Comparison of ENCODE assay signal across 8 mouse cellular contexts in genomic region chr13:81657008-81657350, GRCm38 (mm10). TPM values are rescaled to one million over a fixed set of nuclear protein-coding genes. Genes with fewer than 3 reads are reported as not detected.
A peak's percentile ranks its signal among the peaks of the same experiment; 100 is the strongest.
DNase-seq lines count a peak whose midpoint lies in the region; ATAC-seq and TF ChIP-seq lines count a peak whose summit lies in the region.

No protein-coding gene starts in this region.

- no peaks in the 10 kb centered on the region for H3K9me3 ChIP-seq in limb, embryonic 15.5 days
- H3K9me3 ChIP-seq in stomach, postnatal 0 days (ENCODE audit: control insufficient read depth, low read length): no peaks in the 10 kb centered on the region

- 0 out of 2 replicates have a peak overlapping the region, but pooled peaks have one; percentile 21 for H3K9ac ChIP-seq in limb, embryonic 15.5 days
- peak overlapping the region; percentile 63 for H3K9ac ChIP-seq in stomach, postnatal 0 days (ENCODE audit: low read length)

- peak overlapping the region; percentile 57 for H3K4me2 ChIP-seq in limb, embryonic 15.5 days
- H3K4me2 ChIP-seq in stomach, postnatal 0 days (replicated peaks; ENCODE audit: low read depth): no peak overlapping the region; the same call in none of the 2 replicates

- H3K36me3 ChIP-seq in spleen, adult 2 months (ENCODE audit: control insufficient read depth, insufficient read depth, low read length): no peaks in the 10 kb centered on the region
- H3K36me3 ChIP-seq in limb, embryonic 15.5 days: no peaks in the 10 kb centered on the region
- no peaks in the 10 kb centered on the region for H3K36me3 ChIP-seq in stomach, postnatal 0 days (ENCODE audit: control insufficient read depth, insufficient read depth, low read length)

- H3K27ac ChIP-seq in cerebellum, adult 2 months (ENCODE audit: insufficient read depth, low read length): peak overlapping the region; percentile 70
- peak overlapping the region; percentile 49 for H3K27ac ChIP-seq in spleen, adult 2 months (ENCODE audit: insufficient read depth, low read length)
- peak overlapping the region; percentile 80 for H3K27ac ChIP-seq in limb, embryonic 15.5 days
- peak overlapping the region; percentile 93 for H3K27ac ChIP-seq in stomach, postnatal 0 days (replicated peaks)

- H3K4me3 ChIP-seq in cerebellum, adult 2 months (replicated peaks; ENCODE audit: insufficient read depth, low read depth, low read length): peak overlapping the region; percentile 93
- peak overlapping the region; percentile 64 for H3K4me3 ChIP-seq in spleen, adult 2 months (ENCODE audit: extremely low read depth, insufficient read depth, insufficient read length)
- peak overlapping the region; percentile 64 for H3K4me3 ChIP-seq in limb, embryonic 15.5 days
- H3K4me3 ChIP-seq in stomach, postnatal 0 days (ENCODE audit: low read depth, low read length): peak overlapping the region; percentile 91

- TF ChIP-seq EP300 in stomach, postnatal 0 days (optimal IDR thresholded peaks at IDR 0.05): no peak

- no peak for TF ChIP-seq CTCF in cerebellum, adult 2 months (IDR thresholded peaks at IDR 0.05; ENCODE audit: borderline replicate concordance, insufficient read depth, low read depth, low read length)
- TF ChIP-seq CTCF in spleen, adult 2 months (IDR thresholded peaks at IDR 0.05; ENCODE audit: extremely low read depth, insufficient read depth, insufficient read length, insufficient replicate concordance): no peak
- TF ChIP-seq CTCF in stomach, postnatal 0 days (IDR thresholded peaks at IDR 0.05; ENCODE audit: low read depth): no peak

- H3K4me1 ChIP-seq in cerebellum, adult 2 months (ENCODE audit: control insufficient read depth, insufficient read depth, low read length): peaks cover 8% of the 10 kb centered on the region; the same call in 1 of the 2 replicates
- H3K4me1 ChIP-seq in spleen, adult 2 months (ENCODE audit: control insufficient read depth, insufficient read depth, insufficient read length): no peaks in the 10 kb centered on the region
- peaks cover 8% of the 10 kb centered on the region; the same call in 1 of the 2 replicates for H3K4me1 ChIP-seq in limb, embryonic 15.5 days
- H3K4me1 ChIP-seq in stomach, postnatal 0 days (replicated peaks; ENCODE audit: control insufficient read depth, insufficient read depth): no peaks in the 10 kb centered on the region

- no peak for TF ChIP-seq POLR2A in cerebellum, adult 2 months (IDR thresholded peaks at IDR 0.05; ENCODE audit: borderline replicate concordance, insufficient read depth, low read length)
- TF ChIP-seq POLR2A in spleen, adult 2 months (IDR thresholded peaks at IDR 0.05; ENCODE audit: low read depth, low read length): no peak

- 9% methylated on average over 5 of the region's 5 CpGs for WGBS in cerebellum, adult 2 months
- 38% methylated on average over 5 of the region's 5 CpGs for WGBS in spleen, adult 2 months
- WGBS in limb, embryonic 15.5 days: 16% methylated on average over 5 of the region's 5 CpGs
- 13% methylated on average over 5 of the region's 5 CpGs for WGBS in stomach, postnatal 0 days

- no peak for DNase-seq in cerebellum, adult 2 months
- no peak for DNase-seq in cerebellum, adult 8-10 months
- no peak for DNase-seq in spleen, adult 2 months (ENCODE audit: low read depth in 1 of 2, low spot score in 2 of 2)
- no peak for DNase-seq in spleen, postnatal 10 days (ENCODE audit: low spot score in 2 of 2)
- DNase-seq in stomach, postnatal 0 days (ENCODE audit: low spot score): no peak
- no peak for DNase-seq in adrenal gland, postnatal 25 days
- no peak for DNase-seq in ovary, postnatal 36 days (ENCODE audit: low spot score)

- H3K27me3 ChIP-seq in cerebellum, adult 2 months (ENCODE audit: control insufficient read depth, insufficient read depth, low read length): no peaks in the 10 kb centered on the region
- no peaks in the 10 kb centered on the region for H3K27me3 ChIP-seq in spleen, adult 2 months (ENCODE audit: control insufficient read depth, insufficient read depth, low read length)
- H3K27me3 ChIP-seq in limb, embryonic 15.5 days: no peaks in the 10 kb centered on the region
- no peaks in the 10 kb centered on the region for H3K27me3 ChIP-seq in stomach, postnatal 0 days (ENCODE audit: control insufficient read depth, insufficient read depth, low read length)

- ATAC-seq in limb, embryonic 15.5 days (ENCODE audit: insufficient number of reproducible peaks, low FRiP score, low TSS enrichment, low read depth): peak; percentile 63; the same call in 1 of the 2 replicates
- no peak for ATAC-seq in stomach, postnatal 0 days (ENCODE audit: low FRiP score, low TSS enrichment)

RNA-seq across cellular contexts. Expression of gene Lysmd3, which starts 0.5 kb away (rescaled TPM):
- 10.3 and 10.9 TPM in 2 replicates for polyA plus RNA-seq in cerebellum, adult 2 months (2012; rRNA removed)
- polyA plus RNA-seq in spleen, adult 2 months (2012; rRNA removed): 3.2 and 16.4 TPM in 2 replicates
- 32.5 and 32.6 TPM in 2 replicates for polyA plus RNA-seq in limb, embryonic 15.5 days (2015; fragmentation: Nextera tagmentation; extraction: Ambion mirVana)
- polyA plus RNA-seq in stomach, postnatal 0 days (2015; fragmentation: Nextera tagmentation; extraction: Ambion mirVana): 14.2 and 16.2 TPM in 2 replicates
- total RNA-seq in adrenal gland, postnatal 25 days (2021): 22.9 and 29.9 TPM in 2 replicates

RNA-seq across cellular contexts. Expression of gene Adgrv1, which starts 24.0 kb away (rescaled TPM):
- 2.6 and 3.4 TPM in 2 replicates for polyA plus RNA-seq in cerebellum, adult 2 months (2012; rRNA removed)
- 0.28 and 0.40 TPM in 2 replicates for polyA plus RNA-seq in spleen, adult 2 months (2012; rRNA removed)
- polyA plus RNA-seq in limb, embryonic 15.5 days (2015; fragmentation: Nextera tagmentation; extraction: Ambion mirVana): 0.50 and 0.58 TPM in 2 replicates
- polyA plus RNA-seq in stomach, postnatal 0 days (2015; fragmentation: Nextera tagmentation; extraction: Ambion mirVana): 1.3 and 1.4 TPM in 2 replicates
- total RNA-seq in adrenal gland, postnatal 25 days (2021): 6.1 and 6.5 TPM in 2 replicates

RNA-seq across cellular contexts. Expression of gene Polr3g, which starts 53.8 kb away (rescaled TPM):
- 4.8 and 5.2 TPM in 2 replicates for polyA plus RNA-seq in cerebellum, adult 2 months (2012; rRNA removed)
- polyA plus RNA-seq in spleen, adult 2 months (2012; rRNA removed): 1.2 and 2.1 TPM in 2 replicates
- 46.5 and 48.2 TPM in 2 replicates for polyA plus RNA-seq in limb, embryonic 15.5 days (2015; fragmentation: Nextera tagmentation; extraction: Ambion mirVana)
- polyA plus RNA-seq in stomach, postnatal 0 days (2015; fragmentation: Nextera tagmentation; extraction: Ambion mirVana): 34.0 and 39.6 TPM in 2 replicates
- total RNA-seq in adrenal gland, postnatal 25 days (2021): 7.5 and 9.2 TPM in 2 replicates

RNA-seq across cellular contexts. Expression of gene Mblac2, which starts 54.2 kb away (rescaled TPM):
- polyA plus RNA-seq in cerebellum, adult 2 months (2012; rRNA removed): 20.8 and 21.6 TPM in 2 replicates
- 2.0 and 2.5 TPM in 2 replicates for polyA plus RNA-seq in spleen, adult 2 months (2012; rRNA removed)
- 13.6 and 13.7 TPM in 2 replicates for polyA plus RNA-seq in limb, embryonic 15.5 days (2015; fragmentation: Nextera tagmentation; extraction: Ambion mirVana)
- polyA plus RNA-seq in stomach, postnatal 0 days (2015; fragmentation: Nextera tagmentation; extraction: Ambion mirVana): 11.1 and 11.7 TPM in 2 replicates
- total RNA-seq in adrenal gland, postnatal 25 days (2021): 13.6 and 16.6 TPM in 2 replicates
